Mouse (Mus musculus) liver, postnatal 0 days (tissue): ENCODE results near the gene Prune1. TPM values are rescaled to one million over a fixed set of nuclear protein-coding genes. Genes with fewer than 3 reads are reported as not detected.

Experiments
- ATAC-seq: fragments of 200-750 bp; cut with Nextera tagmentation; 2 replicates; pipeline ENCODE4 v1.8.0; 2017; ENCODE audit warnings: mild to moderate bottlenecking, moderate library complexity
- DNase-seq: peaks from one replicate; pipeline ENCODE4 v3.0.0-alpha.2; 2016
- H3K27ac ChIP-seq: fragments of 300-500 bp; sonication (generic); 2 replicates; pipeline ENCODE4 v1.5.1; 2014; ENCODE audit warnings: antibody characterized with exemption, moderate library complexity, mild to moderate bottlenecking, low read depth
- H3K27me3 ChIP-seq: fragments of 300-500 bp; sonication (generic); 2 replicates; pipeline ENCODE4 v1.6.1; 2014; ENCODE audit warnings: low read length, control low read depth, mixed read lengths; ENCODE audit not compliant: insufficient read depth
- H3K36me3 ChIP-seq: fragments of 300-500 bp; sonication (generic); replicated peaks from 2 replicates; pipeline ENCODE4 v1.6.1; 2014; ENCODE audit warnings: mild to moderate bottlenecking, control low read depth, low read length, moderate library complexity, mixed read lengths; ENCODE audit not compliant: insufficient read depth
- H3K4me1 ChIP-seq: fragments of 300-500 bp; sonication (generic); 2 replicates; pipeline ENCODE4 v1.6.1; 2014; ENCODE audit warnings: antibody characterized with exemption, mild to moderate bottlenecking, control low read depth; ENCODE audit not compliant: insufficient read depth
- H3K4me2 ChIP-seq: fragments of 300-500 bp; sonication (generic); 2 replicates; pipeline ENCODE4 v1.6.1; 2014; ENCODE audit warnings: low read depth, mild to moderate bottlenecking, low read length, moderate library complexity, mixed read lengths
- H3K4me3 ChIP-seq: fragments of 300-500 bp; sonication (generic); 2 replicates; pipeline ENCODE4 v1.5.1; 2014; ENCODE audit warnings: low read depth, low read length
- H3K9ac ChIP-seq: fragments of 300-500 bp; sonication (generic); replicated peaks from 2 replicates; pipeline ENCODE4 v1.6.1; 2014; ENCODE audit warnings: mild to moderate bottlenecking, moderate library complexity
- H3K9me3 ChIP-seq: fragments of 300-500 bp; sonication (generic); 2 replicates; pipeline ENCODE4 v1.6.1; 2016; ENCODE audit warnings: mild to moderate bottlenecking, control low read depth, low read length, mixed read lengths
- CTCF ChIP-seq: sonication (generic); IDR thresholded peaks from 2 replicates; pipeline ENCODE4 v1.5.1; 2016; ENCODE audit warnings: antibody characterized with exemption, low read depth
- EP300 ChIP-seq: IDR thresholded peaks from 2 replicates; pipeline ENCODE4 v1.6.1; 2016; ENCODE audit warnings: antibody characterized with exemption, low read depth, mild to moderate bottlenecking
- whole genome bisulfite sequencing: fragments of 180-500 bp; shearing (Covaris S2); extraction: QIAGEN DNeasy Blood & Tissue Kit; methylation state at CpG from one replicate; pipeline ENCODE4 v1.1.7; 2014; ENCODE audit not compliant: insufficient replicate concordance; 5-methylcytosine and 5-hydroxymethylcytosine counted together
- polyA plus RNA-seq: library from polyadenylated mRNA; unstranded; fragments of >200 nt; fragmentation: Nextera tagmentation; extraction: Ambion mirVana; gene quantifications from 2 replicates; pipeline ENCODE4 v1.2.1, GENCODE M21; 2015

The Prune1 gene
- polyA plus RNA-seq, 1 experiment from 2014 or later, result 10.6 TPM

DNA sequence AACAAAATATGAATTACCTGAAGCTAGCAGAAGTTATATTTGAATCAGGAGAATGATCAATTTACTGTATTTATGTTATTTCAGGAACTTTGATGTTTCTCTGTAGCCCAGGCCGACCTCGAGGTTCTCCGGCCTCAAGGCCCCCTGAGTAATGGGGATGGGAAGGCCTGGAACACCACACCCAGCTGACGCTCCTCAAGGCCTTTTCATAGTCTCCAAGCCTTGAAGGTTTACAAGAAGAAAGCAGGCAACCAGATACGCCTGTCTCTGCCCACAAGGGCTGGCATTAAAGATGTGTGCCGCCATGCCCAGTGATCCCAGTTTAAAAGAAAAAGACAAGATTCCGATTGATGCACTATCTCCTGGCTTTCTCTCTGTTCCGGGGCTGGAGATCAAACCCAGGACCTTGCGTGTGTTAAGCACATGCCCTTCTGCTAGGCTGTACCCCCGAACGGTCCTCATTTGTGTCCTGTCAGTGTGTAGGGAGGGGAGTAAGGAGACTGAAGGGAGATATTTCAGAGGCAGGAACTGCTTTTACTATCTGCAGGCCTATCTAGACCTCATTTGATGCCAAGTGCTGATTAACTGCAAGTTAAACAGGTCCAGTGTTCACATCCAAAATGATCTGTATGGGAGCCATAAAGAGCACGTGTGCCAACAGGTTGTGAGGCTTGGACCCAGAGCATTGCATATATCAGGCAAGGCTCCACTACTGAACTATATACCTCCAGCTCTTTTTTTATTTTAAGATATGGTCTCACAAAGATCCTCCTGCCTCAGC, 2.8 kb upstream of the Prune1 start:
- no peak for DNase-seq

DNA sequence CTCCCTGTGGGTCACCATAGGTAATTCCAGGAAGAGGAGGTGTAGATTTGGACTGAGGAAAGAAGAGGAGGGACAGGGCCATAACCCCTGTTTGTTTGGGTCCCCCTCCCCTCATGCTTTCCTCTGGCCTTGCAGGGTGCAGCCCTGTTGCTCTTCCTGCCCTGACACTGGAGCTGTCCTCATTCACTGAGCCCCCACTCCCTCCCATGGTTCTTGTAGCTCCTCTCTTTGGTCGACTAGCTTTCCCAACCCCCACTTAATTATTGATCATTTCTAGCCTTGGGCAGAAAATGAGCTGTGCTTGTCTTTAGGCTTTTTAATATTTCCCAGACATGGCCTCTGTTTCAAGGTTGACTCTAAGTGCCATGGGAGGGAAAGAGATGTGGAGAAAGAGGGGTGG, 2.2 kb upstream of the Prune1 start:
- H3K36me3 ChIP-seq, result peaks cover 20% of the 10 kb centered on the region
- TF ChIP-seq EP300, result no peak
- peak overlapping the region; percentile 74 for H3K4me3 ChIP-seq
- H3K9me3 ChIP-seq, result no peaks in the 10 kb centered on the region
- H3K9ac ChIP-seq, result peak overlapping the region; percentile 86
- peaks cover 26% of the 10 kb centered on the region for H3K4me1 ChIP-seq
- ATAC-seq (no peak), DNase-seq (no peak)
- peak overlapping the region; percentile 83 for H3K4me2 ChIP-seq
- 29% methylated on average over 1 of the region's 1 CpGs for WGBS
- H3K27me3 ChIP-seq, result no peaks in the 10 kb centered on the region
- H3K27ac ChIP-seq, result peak overlapping the region; percentile 98

More for the DNA sequence above, 2.8 kb upstream of the Prune1 start:
- Histone ChIP-seq H3K4me1 (peaks cover 24% of the 10 kb centered on the region), H3K4me2 (peak overlapping the region; percentile 83), H3K36me3 (peaks cover 20% of the 10 kb centered on the region), H3K27ac (peak overlapping the region; percentile 98; the same call in 1 of the 2 replicates), H3K9me3 (no peaks in the 10 kb centered on the region), H3K4me3 (peak overlapping the region; percentile 74), H3K27me3 (no peaks in the 10 kb centered on the region), H3K9ac (peak overlapping the region; percentile 86)
- TF ChIP-seq CTCF (no peak), EP300 (no peak)
- no peak for ATAC-seq
- 81% methylated on average over 12 of the region's 12 CpGs for WGBS

DNA sequence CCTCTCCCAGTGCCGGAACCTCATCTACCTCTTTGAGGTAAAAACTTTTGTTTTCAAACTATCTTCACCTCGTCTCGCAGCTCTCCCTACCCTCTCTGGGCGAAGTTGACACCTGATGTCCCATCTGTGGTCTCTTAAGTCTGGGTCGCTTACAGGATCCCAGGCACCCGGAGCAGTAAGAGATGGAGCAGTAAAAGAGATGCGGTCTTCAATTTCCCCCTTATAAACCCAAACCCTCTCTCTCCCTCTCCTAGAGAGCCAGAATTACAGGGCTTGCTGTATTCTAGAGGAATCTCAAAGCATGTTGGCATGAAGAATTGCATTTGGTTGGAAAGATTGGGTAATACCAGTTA, 1.7 kb upstream of the Prune1 start:
- Histone ChIP-seq H3K27me3 (no peaks in the 10 kb centered on the region), H3K4me1 (peaks cover 26% of the 10 kb centered on the region), H3K4me3 (peak overlapping the region; percentile 74), H3K9me3 (no peaks in the 10 kb centered on the region), H3K4me2 (peak overlapping the region; percentile 83), H3K27ac (peak overlapping the region; percentile 98), H3K9ac (peak overlapping the region; percentile 86), H3K36me3 (peaks cover 18% of the 10 kb centered on the region)
- TF ChIP-seq CTCF (no peak), EP300 (no peak)
- no peak for ATAC-seq
- DNase-seq, result no peak
- 5% methylated on average over 7 of the region's 7 CpGs for WGBS

DNA sequence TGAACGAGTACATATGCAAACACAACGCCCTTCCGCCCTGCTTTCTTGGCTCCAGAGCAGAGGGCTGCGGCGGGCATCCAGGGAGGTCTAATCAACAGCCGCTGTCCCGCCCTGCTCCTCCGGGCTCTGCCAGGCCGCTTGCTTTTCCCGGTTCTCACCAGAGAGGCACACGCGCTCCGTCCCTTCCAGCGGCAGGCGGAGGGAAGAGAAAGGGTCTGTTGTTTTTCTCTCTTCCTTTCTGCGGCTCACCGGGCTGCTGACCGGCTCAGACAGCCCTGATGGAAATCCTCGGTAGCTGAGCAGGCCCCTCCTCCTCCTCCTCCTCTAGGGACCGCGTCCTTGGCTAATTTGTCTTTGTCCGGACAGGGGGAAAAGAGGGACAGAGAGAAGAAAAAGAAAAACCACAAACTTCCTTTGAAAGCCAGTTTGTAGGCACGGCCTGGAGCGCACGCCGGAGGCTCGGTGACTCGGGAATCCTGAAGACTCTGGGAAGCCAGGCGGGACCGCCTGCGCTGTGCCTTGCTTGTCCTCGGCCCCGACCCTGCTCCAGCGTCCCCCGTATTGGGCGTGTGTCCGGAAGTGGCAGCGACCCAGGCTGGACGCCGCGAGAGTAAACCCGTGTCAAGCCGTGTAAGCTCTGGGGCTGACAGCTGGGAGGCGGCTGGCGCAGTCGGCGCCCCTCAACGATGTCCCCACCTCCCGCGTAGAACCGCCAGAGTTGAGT, 1.2 kb upstream of the Prune1 start:
- peaks cover 26% of the 10 kb centered on the region for H3K4me1 ChIP-seq
- peak; percentile 66 for ATAC-seq
- H3K9ac ChIP-seq, result peak overlapping the region; percentile 86
- peak overlapping the region; percentile 83 for H3K4me2 ChIP-seq
- H3K36me3 ChIP-seq, result peaks cover 13% of the 10 kb centered on the region
- TF ChIP-seq EP300, result no peak
- TF ChIP-seq CTCF, result peak; percentile 50
- WGBS, result 1% methylated on average over 49 of the region's 51 CpGs
- DNase-seq, result peak; percentile 85
- no peaks in the 10 kb centered on the region for H3K27me3 ChIP-seq
- peak overlapping the region; percentile 98 for H3K27ac ChIP-seq
- H3K9me3 ChIP-seq, result no peaks in the 10 kb centered on the region
- peak overlapping the region; percentile 74 for H3K4me3 ChIP-seq

DNA sequence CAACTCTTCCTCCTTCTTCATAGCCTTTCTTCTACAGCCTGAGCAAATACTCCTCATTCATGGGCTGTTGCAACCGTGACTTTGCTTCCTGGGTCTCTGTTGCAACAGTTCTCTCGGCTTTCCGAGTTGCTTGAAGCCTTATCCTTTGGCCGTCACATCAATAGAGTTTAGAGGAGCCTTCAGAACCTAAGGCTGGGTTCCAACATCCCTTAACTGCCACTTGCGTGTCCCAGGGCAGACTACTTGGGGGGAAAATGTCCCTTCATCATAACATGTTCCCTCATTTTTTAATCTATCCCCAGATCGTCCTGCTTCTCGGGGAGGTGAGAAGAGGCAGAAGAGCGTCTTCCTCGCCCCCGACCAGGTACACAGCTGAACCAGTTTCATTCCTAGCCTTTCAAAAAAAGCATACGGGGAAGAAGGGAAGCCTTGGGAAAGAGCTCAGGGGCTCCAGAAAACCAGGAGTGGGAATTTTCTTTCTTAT, 547 bp upstream of the Prune1 start:
- ATAC-seq (peak; percentile 38), DNase-seq (peak; percentile 72)
- Histone ChIP-seq H3K9me3 (no peaks in the 10 kb centered on the region), H3K36me3 (peaks cover 7% of the 10 kb centered on the region), H3K4me3 (peak overlapping the region; percentile 74), H3K9ac (peak overlapping the region; percentile 86), H3K27me3 (no peaks in the 10 kb centered on the region), H3K4me2 (peak overlapping the region; percentile 83), H3K27ac (peak overlapping the region; percentile 98), H3K4me1 (peaks cover 29% of the 10 kb centered on the region)
- 0% methylated on average over 11 of the region's 11 CpGs for WGBS
- TF ChIP-seq EP300 (peak; percentile 31; the same call in 1 of the 2 replicates), CTCF (no peak)

DNA sequence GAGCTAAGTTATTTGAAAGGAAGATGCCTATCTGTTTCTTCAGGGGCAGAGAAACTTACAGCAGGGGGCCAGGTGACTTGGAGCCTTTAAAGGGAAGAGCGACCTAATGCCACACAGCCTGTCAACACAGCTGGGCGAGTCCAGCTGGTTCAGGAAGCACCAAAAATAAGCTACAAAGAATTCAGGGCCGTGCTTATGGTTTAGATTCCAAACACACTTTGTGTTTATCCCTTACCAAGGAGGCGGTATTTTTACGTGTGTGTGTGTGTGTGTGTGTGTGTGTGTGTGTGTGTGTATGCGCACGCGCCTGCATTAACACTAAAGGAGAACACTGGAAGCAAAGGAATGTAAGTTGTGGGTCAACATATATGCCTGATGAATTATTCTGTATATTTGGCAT, 1.1 kb downstream of the Prune1 start:
- no peak for TF ChIP-seq CTCF
- no peak for TF ChIP-seq EP300
- Histone ChIP-seq H3K9ac (peak overlapping the region; percentile 86), H3K4me2 (peak overlapping the region; percentile 83), H3K27ac (peak overlapping the region; percentile 98), H3K27me3 (no peaks in the 10 kb centered on the region), H3K4me1 (peaks cover 37% of the 10 kb centered on the region), H3K9me3 (no peaks in the 10 kb centered on the region), H3K4me3 (peak overlapping the region; percentile 74), H3K36me3 (0 out of 2 replicates have a peak, but pooled peaks cover 2% of the 10 kb centered on the region)
- peak; percentile 41 for DNase-seq
- no peak for ATAC-seq
- WGBS, result 13% methylated on average over 8 of the region's 8 CpGs
